Comparison of ENCODE assay signal across 20 mouse cellular contexts in the genomic region with DNA sequence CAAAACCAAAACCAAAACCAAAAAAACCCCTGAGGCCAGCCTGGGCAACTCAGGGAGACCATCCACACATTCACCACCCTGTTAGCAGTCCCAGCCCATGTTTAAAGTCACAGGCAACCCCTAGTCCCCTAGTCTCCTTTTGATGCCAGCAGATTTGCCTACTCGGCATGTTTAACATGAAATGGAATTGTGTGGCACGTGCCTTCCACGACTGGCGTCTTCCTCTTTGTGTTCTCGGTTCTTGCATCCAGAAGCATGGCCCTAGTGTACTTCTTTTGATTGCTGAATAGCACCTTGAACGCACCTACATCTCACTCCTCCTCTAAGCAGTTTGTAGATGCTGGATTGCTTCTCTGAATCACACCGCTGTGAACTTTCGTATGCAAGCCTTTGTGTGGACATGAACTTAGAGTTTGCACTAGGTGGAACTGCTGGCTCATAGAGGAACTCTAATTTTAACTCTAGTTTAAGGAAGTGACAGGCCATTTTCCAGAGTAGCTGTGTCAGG. TPM values are rescaled to one million over a fixed set of nuclear protein-coding genes. Genes with fewer than 3 reads are reported as not detected.
DNase-seq lines count a peak whose midpoint lies in the region; ATAC-seq lines count a peak whose summit lies in the region.
"Had no signal": no experiment of that assay in that cellular context is flagged by ENCODE, and none has a peak within 500 bp of the region (broad histone marks: within the 10 kb centered on the region; RNA-seq: fewer than 3 reads in every experiment).

No protein-coding gene starts in this region.

- intact Hi-C loops in left cerebral cortex, postnatal 10 days (cut with DNase I) = loop anchor here (10.0 kb wide), 1 partner anchor 120 kb away; no protein-coding TSS in a partner anchor

- H3K9ac ChIP-seq in midbrain, embryonic 11.5 days (ENCODE audit: low read length) = no peak overlapping the region
- H3K9ac ChIP-seq: hindbrain, embryonic 12.5 days; liver, embryonic 14.5 days; midbrain, embryonic 12.5 days; neural tube, embryonic 15.5 days had no signal

- no peak overlapping the region for H3K4me3 ChIP-seq in brown adipose tissue, adult 24 weeks (ENCODE audit: insufficient read depth, low read depth, low read length)
- no peak overlapping the region for H3K4me3 ChIP-seq in midbrain, embryonic 11.5 days (ENCODE audit: low read depth, low read length)
- H3K4me3 ChIP-seq: heart, embryonic 10.5 days; hindbrain, embryonic 12.5 days; midbrain, embryonic 12.5 days; neural tube, embryonic 15.5 days had no signal

- no peaks in the 10 kb centered on the region for H3K4me1 ChIP-seq in brown adipose tissue, adult 24 weeks (ENCODE audit: control insufficient read depth, insufficient read depth, insufficient read length, low read length)
- peaks cover 7% of the 10 kb centered on the region for H3K4me1 ChIP-seq in midbrain, embryonic 11.5 days (ENCODE audit: control insufficient read depth, insufficient read depth, low read length)

- peaks cover 11% of the 10 kb centered on the region for H3K27me3 ChIP-seq in midbrain, embryonic 11.5 days (ENCODE audit: control insufficient read depth, insufficient read depth, low read length)

- peak; percentile 20 for ATAC-seq in megakaryocyte progenitor cell, adult 5-6 weeks (replicated peaks; ENCODE audit: poor library complexity)
- ATAC-seq in erythroblast, adult 5-6 weeks (replicated peaks; ENCODE audit: low FRiP score, poor library complexity, severe bottlenecking) = no peak
- no peak for ATAC-seq in midbrain, embryonic 11.5 days (ENCODE audit: low FRiP score)

- 89% methylated on average over 8 of the region's 8 CpGs for WGBS in midbrain, embryonic 11.5 days

- H3K27ac ChIP-seq in brown adipose tissue, adult 24 weeks (replicated peaks; ENCODE audit: low read depth, low read length) = peak overlapping the region; percentile 82
- no peak overlapping the region for H3K27ac ChIP-seq in midbrain, embryonic 11.5 days (ENCODE audit: low read depth, low read length)
- H3K27ac ChIP-seq: heart, embryonic 10.5 days; hindbrain, embryonic 12.5 days; liver, embryonic 14.5 days; midbrain, embryonic 12.5 days; neural tube, embryonic 15.5 days had no signal

- H3K4me2 ChIP-seq in midbrain, embryonic 11.5 days = no peak overlapping the region
- H3K4me2 ChIP-seq: hindbrain, embryonic 12.5 days; midbrain, embryonic 12.5 days; neural tube, embryonic 15.5 days had no signal

- no peaks in the 10 kb centered on the region for H3K9me3 ChIP-seq in midbrain, embryonic 11.5 days (ENCODE audit: control insufficient read depth, low read length)
- H3K9me3 ChIP-seq: G1E; heart, embryonic 10.5 days; hindbrain, embryonic 12.5 days; midbrain, embryonic 12.5 days; neural tube, embryonic 15.5 days had no signal

- no peaks in the 10 kb centered on the region for H3K36me3 ChIP-seq in midbrain, embryonic 11.5 days (ENCODE audit: control insufficient read depth, insufficient read depth, low read length)
- H3K36me3 ChIP-seq: heart, embryonic 10.5 days; hindbrain, embryonic 12.5 days; midbrain, embryonic 12.5 days; neural tube, embryonic 15.5 days had no signal

- peak; percentile 26 to 50 for DNase-seq in spleen, postnatal 36 days (ENCODE audit: low spot score in 2 of 2)
- no peak for DNase-seq in spleen, postnatal 14 days (ENCODE audit: low spot score in 2 of 2)
- DNase-seq in midbrain, embryonic 11.5 days (ENCODE audit: low spot score, missing footprints) = no peak
- no peak for DNase-seq in left cerebral cortex, postnatal 10 days (ENCODE audit: extremely low spot score in 1 of 2, low spot score in 2 of 2)
- DNase-seq: adrenal gland, postnatal 36 days; cerebellum, adult 11-12 months; kidney, adult 8-10 months; thymus, postnatal 4 days had no signal

RNA-seq across cellular contexts. Expression of a gene that starts 4.8 kb away (rescaled TPM):
- polyA plus RNA-seq in brown adipose tissue, adult 24 weeks (2012; ENCODE audit: insufficient read depth, insufficient read length, missing spikeins) = 4.3 and 10.1 TPM in 2 replicates
- 51.7 and 55.5 TPM in 2 replicates for total RNA-seq in megakaryocyte progenitor cell, adult 5-6 weeks (2015)
- total RNA-seq in megakaryocyte progenitor cell, adult 5-6 weeks (2017) = 287 and 316 TPM in 2 replicates
- 7.3 and 13.4 TPM in 2 replicates for total RNA-seq in erythroblast, adult 5-6 weeks (2015; ENCODE audit: low replicate concordance)
- total RNA-seq in erythroblast, adult 5-6 weeks (2017; ENCODE audit: low replicate concordance) = 23.1 and 47.7 TPM in 2 replicates
- 5.5 and 7.3 TPM in 2 replicates for polyA plus RNA-seq in midbrain, embryonic 11.5 days (2014; fragmentation: Nextera tagmentation; extraction: Ambion mirVana)
- 1 to 10 TPM; 3.6 to 4.6 TPM for total RNA-seq in left cerebral cortex, postnatal 10 days (2021)

RNA-seq across cellular contexts. Expression of a gene that starts 24.7 kb away (rescaled TPM):
- 38.0 and 43.0 TPM in 2 replicates for polyA plus RNA-seq in brown adipose tissue, adult 24 weeks (2012; ENCODE audit: insufficient read depth, insufficient read length, missing spikeins)
- total RNA-seq in megakaryocyte progenitor cell, adult 5-6 weeks (2015) = 53.6 and 69.7 TPM in 2 replicates
- total RNA-seq in megakaryocyte progenitor cell, adult 5-6 weeks (2017) = 29.5 and 32.1 TPM in 2 replicates
- 20.5 and 20.6 TPM in 2 replicates for total RNA-seq in erythroblast, adult 5-6 weeks (2015; ENCODE audit: low replicate concordance)
- total RNA-seq in erythroblast, adult 5-6 weeks (2017; ENCODE audit: low replicate concordance) = 5.8 and 6.1 TPM in 2 replicates
- 90.3 and 94.0 TPM in 2 replicates for polyA plus RNA-seq in midbrain, embryonic 11.5 days (2014; fragmentation: Nextera tagmentation; extraction: Ambion mirVana)
- 10 to 100 TPM; 31.2 to 31.4 TPM for total RNA-seq in left cerebral cortex, postnatal 10 days (2021)

RNA-seq across cellular contexts. Expression of a gene that starts 24.9 kb away (rescaled TPM):
- polyA plus RNA-seq in brown adipose tissue, adult 24 weeks (2012; ENCODE audit: insufficient read depth, insufficient read length, missing spikeins) = 13.9 and 15.4 TPM in 2 replicates
- 52.4 and 54.5 TPM in 2 replicates for total RNA-seq in megakaryocyte progenitor cell, adult 5-6 weeks (2015)
- total RNA-seq in megakaryocyte progenitor cell, adult 5-6 weeks (2017) = 65.5 and 65.9 TPM in 2 replicates
- total RNA-seq in erythroblast, adult 5-6 weeks (2015; ENCODE audit: low replicate concordance) = 21.1 and 25.5 TPM in 2 replicates
- total RNA-seq in erythroblast, adult 5-6 weeks (2017; ENCODE audit: low replicate concordance) = 9.9 and 12.1 TPM in 2 replicates
- polyA plus RNA-seq in midbrain, embryonic 11.5 days (2014; fragmentation: Nextera tagmentation; extraction: Ambion mirVana) = 73.9 and 78.3 TPM in 2 replicates
- total RNA-seq in left cerebral cortex, postnatal 10 days (2021) = 10 to 100 TPM; 19.4 to 19.8 TPM

RNA-seq across cellular contexts. Expression of a gene that starts 33.8 kb away (rescaled TPM):
- not detected in 2 replicates for polyA plus RNA-seq in brown adipose tissue, adult 24 weeks (2012; ENCODE audit: insufficient read depth, insufficient read length, missing spikeins)
- 0.29 TPM in 1 of 2 replicates, not detected in the other for total RNA-seq in megakaryocyte progenitor cell, adult 5-6 weeks (2015)
- total RNA-seq in megakaryocyte progenitor cell, adult 5-6 weeks (2017) = not detected in 2 replicates
- not detected in 2 replicates for total RNA-seq in erythroblast, adult 5-6 weeks (2015; ENCODE audit: low replicate concordance)
- not detected in 2 replicates for total RNA-seq in erythroblast, adult 5-6 weeks (2017; ENCODE audit: low replicate concordance)
- polyA plus RNA-seq in midbrain, embryonic 11.5 days (2014; fragmentation: Nextera tagmentation; extraction: Ambion mirVana) = not detected in 2 replicates
- not detected for total RNA-seq in left cerebral cortex, postnatal 10 days (2021)
- total RNA-seq: adrenal gland, postnatal 36 days; layer of hippocampus, adult 8-10 months; left cerebral cortex, postnatal 14 days had no signal
- polyA plus RNA-seq: frontal cortex, adult 2 months; G1E; heart, embryonic 10.5 days; hindbrain, embryonic 12.5 days; liver, embryonic 14.5 days; midbrain, embryonic 12.5 days; neural tube, embryonic 15.5 days had no signal

Comparison
In these comparisons a context has a peak if more than half of its experiments do, and no peak if none do; other contexts are left out.
1. DNase-seq: peak in spleen, postnatal 36 days (2 of 2); none in spleen, postnatal 14 days (0 of 2), midbrain, embryonic 11.5 days (single experiment) and left cerebral cortex, postnatal 10 days (0 of 2).